Mouse (Mus musculus) liver, postnatal 0 days (tissue): ENCODE data around the gene Pafah1b2.

Experiments
- CTCF ChIP-seq: sonication (generic); IDR thresholded peaks from 2 replicates; pipeline ENCODE4 v1.5.1; 2016; ENCODE audit warnings: antibody characterized with exemption, low read depth
- EP300 ChIP-seq: IDR thresholded peaks from 2 replicates; pipeline ENCODE4 v1.6.1; 2016; ENCODE audit warnings: antibody characterized with exemption, low read depth, mild to moderate bottlenecking

GRCm38 (mm10) chr9:45941329-45941888 lies 71.1 kb downstream of the Pafah1b2 start:
- TF ChIP-seq CTCF (peak; percentile 53), EP300 (no peak)
